Mouse (Mus musculus) neural tube, embryonic 15.5 days (tissue): ENCODE measurements around the gene Rasgrp1. TPM values are rescaled to one million over a fixed set of nuclear protein-coding genes. Genes with fewer than 3 reads are reported as not detected.

Experiments used
- ATAC-seq: fragments of 200-750 bp; cut with Nextera tagmentation; 2 replicates; pipeline ENCODE4 v1.8.0; 2017; ENCODE audit warnings: mild to moderate bottlenecking, moderate TSS enrichment, moderate library complexity; ENCODE audit not compliant: low FRiP score
- H3K27ac ChIP-seq: fragments of 300-500 bp; sonication (generic); replicated peaks from 2 replicates; pipeline ENCODE4 v1.5.1; 2015; ENCODE audit warnings: mild to moderate bottlenecking, inconsistent platforms
- H3K27me3 ChIP-seq: fragments of 300-500 bp; sonication (generic); replicated peaks from 2 replicates; pipeline ENCODE4 v1.6.1; 2015; ENCODE audit warnings: inconsistent platforms
- H3K36me3 ChIP-seq: fragments of 300-500 bp; sonication (generic); 2 replicates; pipeline ENCODE4 v1.6.1; 2015; ENCODE audit warnings: inconsistent platforms
- H3K4me1 ChIP-seq: fragments of 300-500 bp; sonication (generic); 2 replicates; pipeline ENCODE4 v1.6.1; 2015; ENCODE audit warnings: inconsistent platforms
- H3K4me2 ChIP-seq: fragments of 300-500 bp; sonication (generic); 2 replicates; pipeline ENCODE4 v1.6.1; 2015; ENCODE audit warnings: inconsistent platforms, mild to moderate bottlenecking, moderate library complexity
- H3K4me3 ChIP-seq: fragments of 300-500 bp; sonication (generic); replicated peaks from 2 replicates; pipeline ENCODE4 v1.5.1; 2015; ENCODE audit warnings: mild to moderate bottlenecking, inconsistent platforms
- H3K9ac ChIP-seq: fragments of 300-500 bp; sonication (generic); replicated peaks from 2 replicates; pipeline ENCODE4 v1.6.1; 2015; ENCODE audit warnings: mild to moderate bottlenecking, inconsistent platforms
- H3K9me3 ChIP-seq: fragments of 300-500 bp; sonication (generic); replicated peaks from 2 replicates; pipeline ENCODE4 v1.6.1; 2016; ENCODE audit warnings: inconsistent platforms
- WGBS: fragments of 180-500 bp; shearing (Covaris S2); methylation state at CpG from one replicate; pipeline ENCODE4 v1.1.7; 2015; ENCODE audit warnings: mixed read lengths; 5-methylcytosine and 5-hydroxymethylcytosine counted together
- polyA plus RNA-seq: library from polyadenylated mRNA; unstranded; fragments of >200 nt; fragmentation: Nextera tagmentation; extraction: Ambion mirVana; gene quantifications from 2 replicates; pipeline ENCODE4 v1.2.1, GENCODE M21; 2015

The Rasgrp1 gene
- polyA plus RNA-seq, 1 experiment from 2014 or later = 3.2 TPM

GRCm38 (mm10) chr2:117322399-117322798 lies 20.4 kb downstream of the Rasgrp1 start:
- H3K4me2 ChIP-seq = no peak overlapping the region
- no peak for ATAC-seq
- H3K9me3 ChIP-seq = no peaks in the 10 kb centered on the region
- H3K4me1 ChIP-seq = no peaks in the 10 kb centered on the region
- no peak overlapping the region for H3K9ac ChIP-seq
- no peaks in the 10 kb centered on the region for H3K36me3 ChIP-seq
- H3K4me3 ChIP-seq = no peak overlapping the region
- no peak overlapping the region for H3K27ac ChIP-seq
- WGBS = 93% methylated on average over 8 of the region's 8 CpGs
- H3K27me3 ChIP-seq = no peaks in the 10 kb centered on the region

GRCm38 (mm10) chr2:117321231-117321630 lies 21.6 kb downstream of the Rasgrp1 start:
- Histone ChIP-seq H3K27me3 (no peaks in the 10 kb centered on the region), H3K36me3 (no peaks in the 10 kb centered on the region), H3K4me2 (no peak overlapping the region), H3K4me3 (no peak overlapping the region), H3K9me3 (no peaks in the 10 kb centered on the region), H3K27ac (no peak overlapping the region), H3K4me1 (no peaks in the 10 kb centered on the region), H3K9ac (no peak overlapping the region)
- ATAC-seq = no peak
- WGBS = 81% methylated on average over 3 of the region's 3 CpGs

GRCm38 (mm10) chr2:117318991-117319390 lies 23.8 kb downstream of the Rasgrp1 start:
- H3K4me2 ChIP-seq = no peak overlapping the region
- WGBS = 89% methylated on average over 3 of the region's 3 CpGs
- no peaks in the 10 kb centered on the region for H3K36me3 ChIP-seq
- no peaks in the 10 kb centered on the region for H3K9me3 ChIP-seq
- H3K4me1 ChIP-seq = no peaks in the 10 kb centered on the region
- no peak overlapping the region for H3K27ac ChIP-seq
- H3K4me3 ChIP-seq = no peak overlapping the region
- no peak for ATAC-seq
- H3K9ac ChIP-seq = no peak overlapping the region
- H3K27me3 ChIP-seq = no peaks in the 10 kb centered on the region

- Histone ChIP-seq H3K9ac (no peak overlapping the region), H3K4me1 (no peaks in the 10 kb centered on the region), H3K9me3 (no peaks in the 10 kb centered on the region), H3K27me3 (no peaks in the 10 kb centered on the region), H3K4me2 (no peak overlapping the region), H3K27ac (no peak overlapping the region), H3K4me3 (no peak overlapping the region), H3K36me3 (no peaks in the 10 kb centered on the region)
- 83% methylated on average over 5 of the region's 5 CpGs for WGBS
- no peak for ATAC-seq
Observed at GRCm38 (mm10) chr2:117313586-117314235, 29.1 kb downstream of the Rasgrp1 start.

- Histone ChIP-seq H3K36me3 (no peaks in the 10 kb centered on the region), H3K27me3 (no peaks in the 10 kb centered on the region), H3K4me3 (no peak overlapping the region), H3K4me2 (peak overlapping the region; percentile 30), H3K4me1 (no peaks in the 10 kb centered on the region), H3K9me3 (no peaks in the 10 kb centered on the region), H3K27ac (no peak overlapping the region), H3K9ac (no peak overlapping the region)
- WGBS = 64% methylated on average over 7 of the region's 7 CpGs
- no peak; the same call in 1 of the 2 replicates for ATAC-seq
Observed at GRCm38 (mm10) chr2:117312441-117312895, 30.3 kb downstream of the Rasgrp1 start.

GRCm38 (mm10) chr2:117312030-117312429 lies 30.8 kb downstream of the Rasgrp1 start:
- Histone ChIP-seq H3K4me3 (no peak overlapping the region), H3K4me1 (no peaks in the 10 kb centered on the region), H3K4me2 (peak overlapping the region; percentile 30; the same call in 1 of the 2 replicates), H3K9ac (no peak overlapping the region), H3K9me3 (no peaks in the 10 kb centered on the region), H3K27ac (no peak overlapping the region), H3K36me3 (no peaks in the 10 kb centered on the region), H3K27me3 (no peaks in the 10 kb centered on the region)
- ATAC-seq = no peak
- 63% methylated on average over 2 of the region's 2 CpGs for WGBS

GRCm38 (mm10) chr2:117311349-117311748 lies 31.5 kb downstream of the Rasgrp1 start:
- H3K4me1 ChIP-seq = no peaks in the 10 kb centered on the region
- WGBS = 75% methylated on average over 1 of the region's 1 CpGs
- no peak overlapping the region for H3K4me3 ChIP-seq
- H3K27ac ChIP-seq = no peak overlapping the region
- H3K27me3 ChIP-seq = no peaks in the 10 kb centered on the region
- H3K9ac ChIP-seq = no peak overlapping the region
- no peak for ATAC-seq
- H3K4me2 ChIP-seq = no peak overlapping the region
- no peaks in the 10 kb centered on the region for H3K36me3 ChIP-seq
- H3K9me3 ChIP-seq = no peaks in the 10 kb centered on the region

- Histone ChIP-seq H3K9me3 (no peaks in the 10 kb centered on the region), H3K36me3 (no peaks in the 10 kb centered on the region), H3K4me3 (no peak overlapping the region), H3K27ac (no peak overlapping the region), H3K27me3 (no peaks in the 10 kb centered on the region), H3K4me2 (no peak overlapping the region), H3K9ac (no peak overlapping the region), H3K4me1 (no peaks in the 10 kb centered on the region)
- ATAC-seq = no peak
- WGBS = 86% methylated on average over 2 of the region's 2 CpGs
Observed at GRCm38 (mm10) chr2:117309046-117309445, 33.8 kb downstream of the Rasgrp1 start.

- H3K36me3 ChIP-seq = no peaks in the 10 kb centered on the region
- no peak overlapping the region for H3K9ac ChIP-seq
- no peak overlapping the region for H3K27ac ChIP-seq
- no peak overlapping the region for H3K4me3 ChIP-seq
- no peaks in the 10 kb centered on the region for H3K27me3 ChIP-seq
- no peaks in the 10 kb centered on the region for H3K9me3 ChIP-seq
- 93% methylated on average over 3 of the region's 3 CpGs for WGBS
- no peak overlapping the region for H3K4me2 ChIP-seq
- no peaks in the 10 kb centered on the region for H3K4me1 ChIP-seq
- no peak for ATAC-seq
Observed at GRCm38 (mm10) chr2:117307959-117308358, 34.8 kb downstream of the Rasgrp1 start.

GRCm38 (mm10) chr2:117304941-117305340 lies 37.9 kb downstream of the Rasgrp1 start:
- no peak overlapping the region for H3K4me2 ChIP-seq
- H3K4me1 ChIP-seq = no peaks in the 10 kb centered on the region
- no peak overlapping the region for H3K4me3 ChIP-seq
- 93% methylated on average over 5 of the region's 5 CpGs for WGBS
- no peaks in the 10 kb centered on the region for H3K9me3 ChIP-seq
- no peaks in the 10 kb centered on the region for H3K27me3 ChIP-seq
- no peak overlapping the region for H3K27ac ChIP-seq
- no peak overlapping the region for H3K9ac ChIP-seq
- no peak for ATAC-seq
- no peaks in the 10 kb centered on the region for H3K36me3 ChIP-seq

GRCm38 (mm10) chr2:117303391-117304350 lies 39.1 kb downstream of the Rasgrp1 start:
- H3K27ac ChIP-seq = no peak overlapping the region
- H3K27me3 ChIP-seq = no peaks in the 10 kb centered on the region
- H3K36me3 ChIP-seq = no peaks in the 10 kb centered on the region
- H3K9me3 ChIP-seq = no peaks in the 10 kb centered on the region
- no peak overlapping the region for H3K4me3 ChIP-seq
- WGBS = 79% methylated on average over 12 of the region's 12 CpGs
- no peak overlapping the region for H3K4me2 ChIP-seq
- no peak for ATAC-seq
- H3K9ac ChIP-seq = no peak overlapping the region
- H3K4me1 ChIP-seq = no peaks in the 10 kb centered on the region
